Mouse (Mus musculus) heart, embryonic 11.5 days (tissue): ENCODE results near the gene Fam168a. TPM values are rescaled to one million over a fixed set of nuclear protein-coding genes. Genes with fewer than 3 reads are reported as not detected.

Experiments
- ATAC-seq: fragments of 200-750 bp; cut with Nextera tagmentation; replicated peaks from 2 replicates; pipeline ENCODE4 v1.8.0; 2017; ENCODE audit warnings: moderate library complexity; ENCODE audit not compliant: insufficient number of reproducible peaks, low FRiP score, low TSS enrichment
- H3K27ac ChIP-seq: fragments of 300-500 bp; sonication (generic); 2 replicates; pipeline ENCODE4 v1.5.1; 2014; ENCODE audit warnings: mild to moderate bottlenecking, low read depth, low read length
- H3K27me3 ChIP-seq: fragments of 300-500 bp; sonication (generic); 2 replicates; pipeline ENCODE4 v1.6.1; 2014; ENCODE audit warnings: mild to moderate bottlenecking, low read length, mixed read lengths; ENCODE audit not compliant: control insufficient read depth, insufficient read depth
- H3K36me3 ChIP-seq: fragments of 300-500 bp; sonication (generic); 2 replicates; pipeline ENCODE4 v1.6.1; 2014; ENCODE audit warnings: mild to moderate bottlenecking, low read length, moderate library complexity, mixed read lengths; ENCODE audit not compliant: control insufficient read depth, insufficient read depth
- H3K4me1 ChIP-seq: fragments of 300-500 bp; sonication (generic); 2 replicates; pipeline ENCODE4 v1.6.1; 2014; ENCODE audit warnings: low read length; ENCODE audit not compliant: control insufficient read depth, insufficient read depth
- H3K4me2 ChIP-seq: fragments of 300-500 bp; sonication (generic); 2 replicates; pipeline ENCODE4 v1.6.1; 2014; ENCODE audit warnings: mild to moderate bottlenecking, moderate library complexity
- H3K4me3 ChIP-seq: fragments of 300-500 bp; sonication (generic); 2 replicates; pipeline ENCODE4 v1.5.1; 2014; ENCODE audit warnings: low read depth, low read length
- H3K9ac ChIP-seq: fragments of 300-500 bp; sonication (generic); 2 replicates; pipeline ENCODE4 v1.6.1; 2014; ENCODE audit warnings: mild to moderate bottlenecking, low read depth, low read length, moderate library complexity
- H3K9me3 ChIP-seq: fragments of 300-500 bp; sonication (generic); replicated peaks from 2 replicates; pipeline ENCODE4 v1.6.1; 2016; ENCODE audit warnings: low read length; ENCODE audit not compliant: control insufficient read depth
- WGBS: fragments of 180-500 bp; shearing (Covaris S2); extraction: QIAGEN DNeasy Blood & Tissue Kit; methylation state at CpG from one replicate; pipeline ENCODE4 v1.1.7; 2014; ENCODE audit not compliant: insufficient replicate concordance; 5-methylcytosine and 5-hydroxymethylcytosine counted together
- polyA plus RNA-seq: library from polyadenylated mRNA; unstranded; fragments of >200 nt; fragmentation: Nextera tagmentation; extraction: Ambion mirVana; gene quantifications from 2 replicates; pipeline ENCODE4 v1.2.1, GENCODE M21; 2014

Gene Fam168a
- polyA plus RNA-seq, 1 experiment from 2014 or later, result 34.9 TPM

GRCm38 (mm10) chr7:100862353-100862752 is 155.9 kb downstream of the Fam168a start:
- Histone ChIP-seq H3K9ac (peak overlapping the region; percentile 79), H3K4me3 (peak overlapping the region; percentile 65), H3K4me1 (peaks cover 20% of the 10 kb centered on the region), H3K27ac (no peak overlapping the region), H3K9me3 (no peaks in the 10 kb centered on the region), H3K27me3 (no peaks in the 10 kb centered on the region), H3K4me2 (peak overlapping the region; percentile 97), H3K36me3 (no peaks in the 10 kb centered on the region)
- WGBS, result 3% methylated on average over 4 of the region's 4 CpGs
- no peak; the same call in 1 of the 2 replicates for ATAC-seq

DNA sequence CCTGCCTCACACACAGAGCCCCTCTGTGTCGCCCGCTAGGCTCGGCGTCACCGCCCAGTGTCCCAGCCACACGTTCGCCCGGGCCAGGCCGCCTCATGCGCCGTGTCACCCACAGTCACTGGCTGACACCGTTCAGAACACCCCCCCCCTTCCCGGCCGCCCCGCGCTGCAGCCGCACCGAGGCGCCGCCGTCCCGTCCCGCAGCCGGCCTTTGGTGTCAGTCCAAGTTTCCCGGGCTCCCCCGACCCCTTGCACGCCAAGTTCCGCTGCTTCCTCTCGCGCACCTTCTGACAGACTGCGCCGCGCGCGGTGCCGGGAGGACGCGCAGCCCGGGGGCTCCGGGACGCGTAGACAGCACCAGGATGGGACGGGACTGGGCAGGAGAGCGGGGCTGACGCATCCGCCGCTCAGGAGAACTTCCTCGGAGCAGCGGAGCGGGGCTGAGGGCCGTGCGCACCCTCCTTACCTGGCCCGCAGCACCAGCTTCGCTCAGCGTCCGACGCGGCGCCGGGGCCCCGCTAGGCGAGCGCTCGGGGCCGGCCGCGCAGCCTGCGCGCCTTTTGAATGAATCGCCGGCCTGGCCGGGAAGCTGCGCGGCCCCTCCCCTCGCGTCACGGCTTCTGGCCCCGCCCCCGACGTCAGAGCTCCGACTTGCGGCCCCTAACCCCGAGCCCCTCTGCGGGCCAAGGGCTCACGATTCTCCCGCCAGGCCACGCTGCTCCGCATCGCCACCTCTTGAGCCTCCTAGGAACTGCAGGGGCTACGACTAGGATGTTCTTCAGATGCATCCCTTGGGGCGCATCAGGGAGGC is 156.6 kb downstream of the Fam168a start, which contains the start of gene Relt:
TSS of gene Relt (minus strand) at position 619 of the 811 bp plus-strand sequence.
- Histone ChIP-seq H3K4me3 (peak within 1 kb of the TSS; percentile 65), H3K9me3 (no peaks in the 10 kb centered on the region), H3K27ac (peak within 1 kb of the TSS; percentile 70), H3K36me3 (no peaks in the 10 kb centered on the region), H3K4me2 (peak within 1 kb of the TSS; percentile 97), H3K4me1 (peaks cover 20% of the 10 kb centered on the region), H3K9ac (peak within 1 kb of the TSS; percentile 79), H3K27me3 (no peaks in the 10 kb centered on the region)
- peak; percentile 85 for ATAC-seq
- under 1% methylated on average over 85 of the region's 91 CpGs for WGBS

- WGBS, result 11% methylated on average over 3 of the region's 3 CpGs
- Histone ChIP-seq H3K4me3 (no peak overlapping the region), H3K36me3 (no peaks in the 10 kb centered on the region), H3K27me3 (no peaks in the 10 kb centered on the region), H3K4me2 (no peak overlapping the region), H3K9me3 (no peaks in the 10 kb centered on the region), H3K4me1 (peaks cover 12% of the 10 kb centered on the region), H3K9ac (no peak overlapping the region), H3K27ac (no peak overlapping the region)
- no peak for ATAC-seq
These were observed 160.2 kb downstream of the Fam168a start for GRCm38 (mm10) chr7:100866675-100867074.

GRCm38 (mm10) chr7:100867561-100867960 is 161.1 kb downstream of the Fam168a start:
- 44% methylated on average over 2 of the region's 2 CpGs for WGBS
- Histone ChIP-seq H3K9ac (no peak overlapping the region), H3K27ac (no peak overlapping the region), H3K4me1 (peaks cover 8% of the 10 kb centered on the region), H3K36me3 (no peaks in the 10 kb centered on the region; the same call in 1 of the 2 replicates), H3K4me2 (no peak overlapping the region), H3K4me3 (no peak overlapping the region), H3K27me3 (no peaks in the 10 kb centered on the region), H3K9me3 (no peaks in the 10 kb centered on the region)
- ATAC-seq, result no peak

DNA sequence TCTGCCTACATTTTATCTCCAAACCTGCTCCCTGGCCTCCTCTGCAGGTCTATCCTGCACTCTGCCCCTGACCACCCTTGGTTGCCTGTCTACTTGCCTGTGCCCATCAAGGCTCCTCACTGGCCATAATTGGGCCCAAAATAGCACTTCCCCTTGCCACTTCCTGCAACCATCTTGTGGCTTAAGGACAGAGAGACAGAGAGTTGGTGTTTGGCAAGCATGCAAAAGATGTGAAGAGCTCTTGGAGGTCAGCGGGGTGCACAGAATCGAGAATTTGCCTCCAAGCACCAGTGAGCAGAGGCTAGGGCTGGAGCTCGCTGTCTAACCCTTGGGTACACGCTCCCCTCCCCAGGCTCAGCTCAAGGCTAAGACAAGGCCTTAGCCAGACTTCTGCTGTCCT is 162.1 kb downstream of the Fam168a start:
- Histone ChIP-seq H3K9ac (peak overlapping the region; percentile 29), H3K4me2 (no peak overlapping the region), H3K9me3 (no peaks in the 10 kb centered on the region), H3K27ac (no peak overlapping the region), H3K4me3 (no peak overlapping the region), H3K36me3 (peaks cover 6% of the 10 kb centered on the region), H3K4me1 (peaks cover 8% of the 10 kb centered on the region), H3K27me3 (no peaks in the 10 kb centered on the region)
- 50% methylated on average over 4 of the region's 4 CpGs for WGBS
- no peak for ATAC-seq

DNA sequence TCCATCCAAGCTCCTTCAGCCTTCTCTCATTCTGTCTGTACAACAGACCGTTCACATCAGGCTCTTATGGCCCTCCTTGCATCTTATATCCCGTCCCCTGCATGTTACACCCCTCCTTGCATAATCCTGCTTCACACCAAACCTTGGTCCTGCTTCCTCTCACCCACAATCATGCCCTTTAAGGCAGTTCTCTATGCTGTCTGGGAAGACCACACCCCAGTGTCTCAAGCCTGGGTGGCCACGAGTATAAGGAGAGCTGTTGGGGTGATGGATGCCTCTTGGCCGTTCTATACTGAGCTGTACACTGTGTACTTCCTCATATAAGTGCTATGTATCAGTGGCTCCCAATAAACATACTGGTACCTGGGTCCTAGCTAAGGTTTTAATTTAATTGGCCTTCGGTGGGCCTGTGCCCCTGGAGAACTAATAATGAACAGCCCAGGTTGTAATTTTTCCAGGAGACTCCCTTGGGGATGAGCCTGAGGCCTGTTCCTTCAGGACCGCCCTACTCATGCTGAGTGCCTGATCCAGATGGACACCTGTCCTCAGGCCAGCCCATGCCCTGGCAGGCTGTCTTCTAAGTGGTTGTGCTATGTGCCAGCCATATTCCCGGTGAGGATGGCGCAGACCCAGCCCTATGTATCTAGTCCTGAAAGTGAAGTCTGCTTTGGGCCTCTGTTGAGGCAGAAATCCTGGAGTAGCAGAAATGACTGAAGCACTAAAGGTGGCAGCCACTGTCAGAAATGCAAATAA is 163.6 kb downstream of the Fam168a start:
- ATAC-seq, result no peak
- Histone ChIP-seq H3K36me3 (peaks cover 16% of the 10 kb centered on the region), H3K4me3 (no peak overlapping the region), H3K27ac (no peak overlapping the region), H3K27me3 (no peaks in the 10 kb centered on the region), H3K9me3 (no peaks in the 10 kb centered on the region), H3K4me2 (no peak overlapping the region), H3K9ac (no peak overlapping the region), H3K4me1 (peaks cover 8% of the 10 kb centered on the region)
- WGBS, result 89% methylated on average over 8 of the region's 8 CpGs

GRCm38 (mm10) chr7:100871355-100871754 is 164.9 kb downstream of the Fam168a start:
- no peaks in the 10 kb centered on the region for H3K27me3 ChIP-seq
- 83% methylated on average over 4 of the region's 4 CpGs for WGBS
- H3K9ac ChIP-seq, result no peak overlapping the region
- H3K36me3 ChIP-seq, result peaks cover 18% of the 10 kb centered on the region
- no peaks in the 10 kb centered on the region for H3K9me3 ChIP-seq
- ATAC-seq, result no peak
- no peak overlapping the region for H3K4me2 ChIP-seq
- H3K4me1 ChIP-seq, result peaks cover 8% of the 10 kb centered on the region
- no peak overlapping the region for H3K4me3 ChIP-seq
- H3K27ac ChIP-seq, result no peak overlapping the region

DNA sequence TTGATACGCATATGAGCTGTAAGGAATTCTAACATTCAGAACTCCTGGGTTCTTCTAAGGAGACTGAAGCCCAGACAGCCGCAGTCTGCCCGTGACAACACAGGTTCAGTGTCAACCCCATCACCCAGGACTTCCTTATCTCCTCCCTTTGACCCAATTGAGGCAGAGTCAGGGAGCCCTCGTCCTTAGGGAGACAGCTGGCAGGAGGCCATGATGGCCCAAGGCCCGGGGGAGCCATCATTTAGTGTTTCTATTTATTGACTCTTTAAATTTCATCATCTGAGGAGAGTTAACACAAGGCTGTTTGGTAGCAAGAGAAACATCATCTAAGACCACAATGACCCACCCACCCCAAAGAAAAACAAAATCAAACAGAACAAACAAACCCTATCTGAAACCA is 165.5 kb downstream of the Fam168a start:
- no peaks in the 10 kb centered on the region for H3K27me3 ChIP-seq
- H3K9me3 ChIP-seq, result no peaks in the 10 kb centered on the region
- peaks cover 8% of the 10 kb centered on the region for H3K4me1 ChIP-seq
- no peak overlapping the region for H3K27ac ChIP-seq
- no peak overlapping the region for H3K4me2 ChIP-seq
- WGBS, result 65% methylated on average over 5 of the region's 5 CpGs
- H3K36me3 ChIP-seq, result peaks cover 20% of the 10 kb centered on the region
- no peak overlapping the region for H3K4me3 ChIP-seq
- H3K9ac ChIP-seq, result no peak overlapping the region
- ATAC-seq, result no peak
